Mouse (Mus musculus): ENCODE results near the gene Kcnh4.

DNA sequence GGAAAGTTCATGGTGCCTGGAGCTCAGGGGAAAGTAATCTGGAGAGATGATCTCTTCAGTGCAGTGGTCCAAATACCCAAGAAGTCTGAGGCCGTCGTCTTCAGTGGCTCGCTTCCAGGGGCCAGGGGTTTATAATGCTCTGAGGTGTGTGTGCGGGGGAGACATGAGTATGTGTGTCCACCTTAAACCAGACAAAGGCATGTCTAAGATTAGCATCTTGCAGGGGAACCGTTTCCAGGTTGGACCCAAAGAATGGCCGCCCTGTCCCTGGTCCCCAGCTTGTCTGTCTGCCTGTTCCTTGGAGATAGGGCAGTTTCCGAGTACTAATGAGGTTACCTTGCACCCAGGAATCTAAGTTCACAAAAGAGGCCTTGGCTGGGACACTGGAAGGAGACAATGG, 3.1 kb upstream of the Kcnh4 start, which contains the start of gene Hcrt:
- TF ChIP-seq MAFK (IDR thresholded peaks at IDR 0.05; ENCODE audit: insufficient read depth, low read depth, low read length) = no peak
- no peak for TF ChIP-seq ZNF384 (IDR thresholded peaks at IDR 0.05; ENCODE audit: low read depth, low read length)
- no peak for TF ChIP-seq HCFC1 (IDR thresholded peaks at IDR 0.05; ENCODE audit: borderline replicate concordance, insufficient read depth, low read length)

Data from ES-E14 (cell line).